Mouse (Mus musculus) spleen, postnatal 36 days (tissue): ENCODE data around the gene Rtraf.

Experiments
- DNase-seq, 2 experiments: peaks; one replicate each; pipeline ENCODE4 v3.0.0; 2022; ENCODE audit warnings: low spot score in 2 of 2, mixed read lengths in 1 of 2

Gene Rtraf

DNA sequence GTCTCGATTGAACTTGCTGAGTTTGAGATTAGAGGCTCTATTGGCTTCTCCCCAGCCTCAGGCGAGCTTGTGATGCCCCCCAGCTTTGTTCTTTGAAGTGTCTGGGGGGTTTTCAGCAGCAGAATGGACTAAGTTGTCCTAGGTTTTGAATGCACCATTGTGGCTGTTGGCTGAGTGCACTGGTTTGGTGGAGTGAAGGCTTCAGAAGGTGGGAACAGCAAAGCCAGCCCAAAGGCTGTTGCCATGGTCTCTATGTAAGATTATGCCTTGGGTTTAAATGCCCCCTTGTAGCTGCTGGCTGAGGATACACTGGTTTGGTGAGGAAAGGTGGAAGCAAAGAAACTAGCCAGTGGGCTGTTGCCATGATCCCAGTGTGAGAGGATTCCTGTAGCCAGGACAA is 23.1 kb downstream of the Rtraf start:
- DNase-seq, result no peak

DNA sequence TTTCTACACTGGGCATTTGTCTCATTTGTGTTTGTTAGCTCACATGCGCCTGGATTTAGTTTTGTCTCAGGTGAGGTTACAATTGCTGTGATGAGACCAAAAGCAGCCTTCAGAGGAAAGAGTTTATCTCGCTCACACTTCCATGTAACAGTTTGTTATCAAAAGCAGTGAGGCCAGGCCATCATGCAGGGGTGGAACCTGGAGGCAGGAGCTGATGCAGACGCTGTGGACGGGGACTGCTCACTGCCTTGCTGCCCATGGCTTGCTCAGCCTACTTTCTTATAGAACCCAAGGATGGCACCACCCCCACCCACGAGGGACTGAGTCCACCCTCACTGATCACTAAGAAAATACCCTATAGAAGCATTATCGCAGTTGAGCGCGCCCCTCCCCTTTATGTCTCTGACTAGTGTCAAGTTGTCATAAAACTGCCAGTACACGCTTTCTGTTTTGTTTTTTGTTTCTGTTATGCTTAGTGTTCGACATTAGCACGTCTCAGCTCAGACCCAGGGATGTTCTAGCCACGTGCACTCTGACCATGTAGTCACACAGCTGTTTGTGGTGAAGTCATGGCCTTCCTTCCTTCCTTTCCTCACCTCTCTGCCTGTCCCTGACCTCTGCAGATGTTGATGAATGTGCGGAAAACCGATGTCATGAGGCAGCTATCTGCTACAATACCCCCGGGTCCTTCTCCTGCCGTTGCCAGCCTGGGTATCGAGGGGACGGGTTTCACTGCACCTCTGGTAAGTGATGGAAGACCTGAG is 26.9 kb downstream of the Rtraf start:
- no peak for DNase-seq

DNA sequence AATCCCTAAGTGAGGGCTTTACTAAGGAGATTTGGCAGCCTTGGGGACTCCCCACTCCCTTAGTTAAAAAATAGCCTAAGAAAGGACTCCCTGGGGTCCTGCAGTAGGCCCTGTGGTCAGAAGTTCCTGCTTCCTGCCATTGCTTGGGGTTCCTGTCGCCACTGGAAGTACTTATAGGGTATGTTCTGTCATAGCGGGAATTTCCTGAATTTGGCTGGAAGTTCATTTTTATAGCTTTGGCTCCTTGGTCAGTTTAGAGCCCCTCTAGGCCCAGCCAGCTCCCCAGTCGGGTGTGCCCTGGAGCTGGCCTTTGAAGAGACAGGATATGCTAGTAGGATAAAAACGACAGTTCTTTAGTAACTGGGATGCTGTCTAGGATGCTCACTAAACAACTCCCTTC is 28.7 kb downstream of the Rtraf start:
- DNase-seq, result no peak

DNA sequence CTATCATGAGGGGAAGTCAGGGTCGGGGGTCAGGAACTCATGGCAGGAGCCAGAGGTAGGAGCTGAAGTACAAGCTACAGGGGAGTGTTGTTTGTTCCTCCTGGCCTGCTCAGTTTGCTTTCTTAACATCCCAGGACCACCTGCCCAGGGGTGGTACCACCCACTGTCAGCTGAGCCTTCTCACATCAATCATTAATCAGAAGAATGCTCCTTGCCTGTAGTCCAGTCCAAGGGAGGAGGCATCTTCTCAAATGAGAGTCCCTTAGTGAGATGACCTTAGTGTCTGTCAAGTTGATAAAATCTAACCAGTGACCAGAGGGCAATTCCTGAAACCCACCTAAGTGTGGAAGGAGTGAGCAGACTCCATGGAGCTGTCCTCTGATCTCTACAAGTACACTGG is 35.2 kb downstream of the Rtraf start:
- DNase-seq, result no peak

DNA sequence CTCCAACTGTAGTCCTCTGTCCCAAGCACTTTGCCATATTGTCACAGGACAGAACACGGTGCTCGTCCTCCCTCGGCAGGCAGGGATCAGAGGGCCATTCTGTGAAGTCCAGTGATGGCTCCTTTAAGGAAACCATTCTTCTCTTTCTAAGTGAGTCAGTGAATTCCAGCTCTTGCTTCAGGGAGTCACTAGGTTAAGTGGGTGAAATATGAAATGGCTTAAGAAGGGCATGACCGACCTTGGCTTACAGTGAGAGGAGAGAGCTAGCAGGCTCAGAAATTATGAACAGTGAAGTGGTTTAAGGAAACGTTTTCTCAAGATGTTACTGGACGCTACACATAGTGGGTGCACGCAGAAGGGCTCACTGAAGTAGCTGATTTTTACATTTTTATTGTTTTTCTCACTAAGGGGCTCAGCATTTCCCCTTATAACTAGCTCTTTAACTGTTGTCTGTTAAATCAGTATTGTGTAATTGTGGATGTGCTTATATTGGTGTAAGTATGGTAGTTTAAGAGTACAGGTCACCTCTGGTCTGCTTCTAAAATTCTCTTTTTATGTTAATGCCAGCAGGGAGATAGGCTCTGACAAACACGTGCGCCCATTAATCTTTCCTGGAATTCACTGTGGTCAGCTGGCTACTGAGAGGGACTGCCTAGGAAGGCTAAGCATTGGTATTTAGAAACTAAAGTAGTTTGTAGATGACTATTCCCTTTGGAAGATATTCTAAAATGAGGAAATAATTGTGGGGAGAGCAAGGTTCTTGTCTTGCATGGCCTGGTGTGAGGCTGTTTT is 37.6 kb downstream of the Rtraf start:
- DNase-seq, result no peak

DNA sequence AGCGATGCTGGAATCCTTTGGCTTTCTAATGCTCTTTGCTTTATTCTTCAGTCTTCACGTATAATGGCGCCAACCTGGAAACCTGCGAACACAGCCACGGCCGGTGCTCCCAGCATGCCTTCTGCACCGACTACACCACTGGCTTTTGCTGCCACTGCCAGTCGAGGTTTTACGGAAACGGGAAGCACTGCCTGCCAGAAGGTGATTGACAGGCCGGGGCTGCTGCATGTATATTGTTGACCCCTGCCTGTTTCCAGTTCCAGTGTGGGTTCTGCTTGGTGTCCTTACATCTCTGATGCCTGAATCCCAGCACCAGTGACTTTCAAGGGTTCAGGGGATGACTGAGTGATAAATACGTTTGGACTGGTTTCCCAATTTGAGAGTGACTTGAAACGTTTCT is 45.7 kb downstream of the Rtraf start:
- DNase-seq, result no peak

DNA sequence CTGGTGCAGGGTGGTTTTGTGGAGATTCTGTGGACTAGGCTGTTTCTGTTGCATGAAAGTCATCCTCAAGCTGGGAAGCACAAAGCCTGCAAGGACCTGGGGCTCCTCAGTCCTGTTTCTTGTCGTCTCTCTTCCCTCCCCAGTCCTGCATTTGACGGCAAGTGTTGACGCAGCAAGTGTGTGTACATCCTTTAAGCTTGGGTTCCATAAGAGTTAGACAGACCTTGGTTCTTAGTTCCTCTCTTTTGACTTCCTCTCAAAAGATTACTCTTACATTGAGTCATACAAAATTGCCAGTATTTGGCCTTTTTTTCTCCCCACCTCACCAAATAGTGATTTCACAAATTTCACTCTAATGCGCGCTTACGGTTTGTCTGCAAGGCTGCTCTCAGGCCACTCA is 46.3 kb downstream of the Rtraf start:
- no peak for DNase-seq

DNA sequence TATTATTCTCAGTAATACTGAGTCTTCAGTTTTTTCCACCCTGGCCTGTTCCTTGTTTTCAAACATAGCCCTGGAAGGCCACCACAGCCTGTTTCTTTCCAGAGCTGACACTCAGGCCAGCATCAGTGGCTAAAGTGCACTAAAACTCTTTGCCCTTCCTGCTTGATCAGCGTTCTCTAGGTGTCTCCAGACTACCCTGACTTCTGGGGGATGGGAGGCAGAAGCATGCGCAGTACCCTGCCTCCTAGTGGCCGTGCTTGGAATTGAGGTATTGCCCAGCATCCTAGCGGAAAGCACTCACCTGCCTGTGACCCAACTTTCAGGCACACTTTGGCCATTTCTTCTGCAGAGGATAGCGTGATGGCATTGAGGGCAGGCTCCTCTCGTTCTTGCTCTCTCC is 46.7 kb downstream of the Rtraf start:
- no peak for DNase-seq

DNA sequence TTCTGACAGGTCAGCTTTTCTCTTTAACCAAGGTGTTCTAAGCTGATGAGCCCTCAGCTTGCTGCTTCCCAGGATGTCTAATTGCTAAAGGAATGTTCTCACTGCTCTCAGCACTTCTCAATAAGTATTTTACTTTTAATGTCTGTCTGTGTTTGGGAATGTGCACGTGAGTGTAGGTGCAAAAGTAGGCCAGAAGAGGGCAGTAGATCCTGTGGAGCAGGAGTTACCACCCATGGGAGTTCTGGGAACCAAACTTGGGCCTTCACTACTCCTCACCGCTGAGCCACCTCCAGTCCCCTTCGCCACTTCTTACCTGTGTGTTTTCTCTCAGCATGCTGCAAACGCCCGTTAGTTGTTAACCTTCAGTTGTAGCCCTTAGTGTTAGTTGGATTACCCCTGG is 47.4 kb downstream of the Rtraf start:
- DNase-seq, result no peak

DNA sequence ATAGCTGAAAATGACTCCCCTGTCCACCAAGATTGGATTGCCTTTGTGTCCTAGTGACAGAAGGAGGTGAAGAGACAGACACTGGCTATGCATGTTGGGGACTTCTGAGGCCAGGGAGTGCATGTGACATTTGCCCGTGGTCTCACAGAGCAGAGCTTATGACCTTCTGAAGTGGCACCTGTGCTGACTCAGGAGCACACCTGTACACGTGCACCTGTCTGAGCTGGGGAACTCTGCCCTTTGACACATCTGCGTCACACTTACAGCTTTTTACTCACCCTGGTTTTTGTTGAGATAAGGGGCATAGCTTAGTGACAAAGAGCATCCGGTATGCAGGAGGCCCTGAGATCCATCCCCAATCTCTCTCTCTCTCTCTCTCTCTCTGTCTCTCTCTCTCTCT is 48.1 kb downstream of the Rtraf start:
- DNase-seq, result no peak

DNA sequence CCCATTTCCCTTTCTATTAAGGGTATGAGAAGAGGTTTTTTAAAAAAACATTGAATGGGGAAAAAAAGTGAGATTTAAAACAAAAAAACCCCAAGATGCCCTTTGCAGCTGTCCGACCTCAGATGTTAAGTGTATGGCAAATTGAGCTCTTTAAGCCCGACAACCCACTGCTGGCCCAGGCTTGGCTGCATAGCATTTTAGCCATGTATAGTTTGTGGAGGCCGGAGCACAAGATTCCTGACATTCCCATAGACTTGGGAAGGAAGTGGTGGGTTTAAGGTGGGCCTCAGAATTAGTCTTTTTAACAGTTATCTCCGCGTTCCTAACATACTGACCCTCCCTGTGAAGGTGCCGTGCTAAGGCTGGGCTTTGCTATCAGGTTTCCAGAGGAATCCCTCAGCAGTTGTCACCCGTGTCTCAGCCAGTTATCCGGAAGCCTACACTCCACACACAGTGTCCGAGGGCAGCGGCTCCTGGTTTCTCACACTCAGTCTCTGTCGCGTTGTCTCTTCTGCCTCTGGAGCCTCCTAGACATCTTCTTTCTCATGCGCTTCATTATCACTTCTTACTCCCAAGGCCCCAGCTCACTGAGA is 49.5 kb downstream of the Rtraf start:
- no peak for DNase-seq

DNA sequence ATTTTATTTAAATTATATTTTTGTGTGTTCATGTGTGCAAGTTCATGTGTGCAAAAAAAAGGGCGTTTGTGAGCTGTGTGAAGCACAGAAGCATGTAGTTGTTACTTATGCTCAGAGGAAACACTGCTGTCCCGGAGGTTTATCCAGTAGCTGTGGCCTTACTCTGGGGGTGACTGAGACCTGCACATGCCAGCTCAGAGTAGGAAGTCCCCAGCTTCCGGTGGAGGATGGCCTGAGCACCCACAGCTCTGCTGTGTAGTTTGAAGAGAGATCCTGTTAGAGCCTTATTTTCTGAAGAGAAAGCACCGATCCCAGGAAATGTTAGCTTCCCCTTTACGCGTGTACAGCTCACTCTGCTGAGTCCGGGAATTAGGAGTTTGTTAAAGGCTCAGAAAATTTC is 52.5 kb downstream of the Rtraf start:
- DNase-seq, result peak in 1 of 2 experiments; percentile 14

DNA sequence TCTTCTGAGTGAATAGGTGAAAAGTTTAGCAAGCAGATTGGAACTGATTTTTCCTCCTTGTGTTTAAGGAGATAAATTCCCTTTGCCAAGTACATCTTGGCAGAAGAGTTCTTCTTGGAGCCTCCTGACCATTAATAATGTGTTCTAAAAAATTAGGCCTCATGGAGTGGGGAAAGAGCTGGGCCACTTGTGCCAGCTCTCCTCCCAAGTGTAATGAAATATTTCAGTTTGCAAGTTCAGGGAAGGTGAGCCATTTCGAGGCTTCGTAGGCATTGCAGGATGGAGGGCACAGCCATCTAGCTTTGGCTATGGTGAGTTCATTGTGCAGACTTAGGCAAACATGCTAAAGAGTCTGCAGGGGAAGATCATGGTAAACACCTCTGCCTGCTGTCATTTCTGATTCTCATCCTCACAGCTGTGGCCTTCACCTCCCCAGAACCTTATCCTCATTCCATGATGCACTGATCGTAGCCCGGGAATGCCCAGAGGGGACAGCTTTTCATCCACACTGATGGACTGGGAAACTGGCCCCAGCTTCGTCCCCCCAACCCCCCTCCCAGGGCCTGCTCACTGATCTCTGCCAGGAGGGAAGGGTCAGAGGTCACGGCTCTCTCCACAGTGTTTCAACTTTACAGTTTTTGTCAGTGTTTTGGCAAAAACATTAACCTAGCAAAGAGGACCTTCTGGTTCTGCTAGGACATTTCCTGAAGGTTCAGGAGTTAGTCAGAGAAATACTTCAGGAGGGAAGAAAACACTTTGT is 54.0 kb downstream of the Rtraf start:
- DNase-seq, result no peak

DNA sequence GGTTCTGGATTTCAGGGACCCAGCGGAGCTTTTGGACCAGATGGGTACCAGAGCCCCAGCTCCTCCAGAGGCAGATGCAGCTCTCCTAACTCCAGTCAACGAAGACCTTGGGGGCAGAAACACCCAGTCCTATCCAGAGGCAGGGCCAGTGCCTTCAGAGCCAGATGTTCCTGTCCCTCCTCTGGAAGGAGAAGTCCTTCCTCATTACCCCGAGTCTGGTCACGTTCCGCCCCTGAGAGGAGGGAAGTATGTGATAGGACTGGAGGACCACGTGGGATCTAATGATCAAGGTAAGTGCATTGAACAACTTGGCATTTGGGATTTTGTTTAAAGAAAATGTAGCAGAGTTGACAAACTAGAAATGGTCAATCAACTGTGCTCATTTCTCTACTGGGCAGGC is 55.0 kb downstream of the Rtraf start:
- DNase-seq, result no peak

DNA sequence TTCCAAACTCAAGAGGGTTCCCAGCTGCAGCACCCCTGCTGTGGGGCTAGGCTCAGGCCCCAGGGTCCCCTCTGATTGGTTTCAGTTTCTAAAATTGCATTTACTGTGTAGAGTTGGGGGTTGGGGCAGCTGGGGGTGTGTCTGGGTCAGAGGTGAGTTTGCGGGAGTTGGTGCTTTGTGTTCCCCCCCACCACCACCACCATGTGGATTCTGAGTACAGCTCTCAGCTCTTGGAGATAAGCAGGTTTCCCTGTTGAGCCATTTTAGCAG is 57.3 kb downstream of the Rtraf start:
- DNase-seq, result no peak

DNA sequence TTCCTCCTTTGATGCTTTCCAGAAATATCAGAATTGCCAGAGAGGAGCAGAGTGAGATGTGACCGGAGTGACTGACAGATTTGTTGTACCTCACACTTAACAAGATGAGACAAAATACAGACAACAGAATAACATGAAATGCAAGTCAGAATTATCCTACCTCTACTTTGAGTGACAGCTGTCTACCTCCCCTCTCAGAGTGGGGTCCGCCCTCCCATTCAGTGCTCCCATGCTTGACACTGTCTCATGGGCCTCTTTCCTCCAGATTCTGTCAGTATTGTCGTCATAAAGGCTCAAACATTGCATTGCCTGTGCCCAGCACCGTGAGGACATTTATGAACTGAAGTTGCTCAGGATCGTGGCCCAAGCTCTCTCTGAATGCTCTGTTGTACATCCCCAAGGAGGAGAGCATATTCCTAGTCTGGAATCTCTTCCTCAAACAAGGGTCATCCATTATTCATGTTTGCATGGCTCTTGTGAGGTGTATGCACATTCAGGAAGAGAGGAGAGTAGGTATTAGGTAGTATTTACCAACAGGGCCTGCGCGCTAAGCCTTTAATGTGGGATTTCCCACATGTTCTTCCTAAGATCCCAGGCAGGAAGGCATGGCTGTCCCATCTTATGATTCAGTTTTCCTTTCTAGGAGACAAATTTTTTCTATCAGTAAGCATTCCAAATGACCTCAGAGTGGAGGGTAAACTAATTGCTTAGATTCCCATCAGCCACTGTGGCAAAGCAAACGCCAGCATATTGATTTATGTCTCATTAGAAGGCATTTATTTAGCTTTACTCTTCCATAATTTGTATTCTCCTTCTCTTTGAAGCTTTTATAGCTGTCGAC is 57.9 kb downstream of the Rtraf start:
- no peak for DNase-seq

DNA sequence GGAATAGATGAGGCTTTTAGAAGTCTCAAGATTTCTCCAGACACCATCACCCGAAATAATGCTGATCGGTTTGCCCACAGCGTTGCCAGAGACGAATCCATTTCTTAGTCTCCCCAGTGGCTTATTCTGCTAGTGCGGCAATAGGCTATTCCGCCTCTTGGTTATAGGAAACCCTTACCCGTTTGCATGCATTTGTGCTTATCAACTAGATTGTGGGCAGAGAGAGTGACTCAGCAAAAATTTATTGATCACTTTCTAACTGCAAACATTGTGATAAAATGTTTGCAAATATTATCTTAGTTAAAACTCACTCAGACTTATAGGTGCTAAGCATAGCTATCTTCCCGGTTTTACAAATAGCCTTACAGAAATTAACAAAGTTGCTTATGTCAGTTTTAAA is 59.3 kb downstream of the Rtraf start:
- DNase-seq, result no peak

DNA sequence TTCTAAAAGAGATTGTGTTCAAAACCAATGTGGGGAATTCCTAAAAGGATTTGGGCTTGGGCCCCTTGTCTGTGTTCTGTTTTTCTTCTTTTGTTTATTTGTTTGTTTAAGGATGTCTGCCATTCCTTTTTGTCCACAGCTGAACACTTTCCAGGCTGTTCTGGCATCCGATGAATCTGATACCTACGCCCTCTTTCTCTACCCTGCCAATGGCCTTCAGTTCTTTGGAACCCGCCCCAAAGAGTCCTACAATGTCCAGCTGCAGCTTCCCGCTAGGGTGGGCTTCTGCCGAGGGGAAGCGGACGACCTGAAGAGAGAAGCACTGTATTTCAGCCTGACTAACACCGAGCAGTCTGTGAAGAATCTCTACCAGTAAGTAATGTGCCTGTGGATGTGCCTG is 60.1 kb downstream of the Rtraf start:
- no peak for DNase-seq

DNA sequence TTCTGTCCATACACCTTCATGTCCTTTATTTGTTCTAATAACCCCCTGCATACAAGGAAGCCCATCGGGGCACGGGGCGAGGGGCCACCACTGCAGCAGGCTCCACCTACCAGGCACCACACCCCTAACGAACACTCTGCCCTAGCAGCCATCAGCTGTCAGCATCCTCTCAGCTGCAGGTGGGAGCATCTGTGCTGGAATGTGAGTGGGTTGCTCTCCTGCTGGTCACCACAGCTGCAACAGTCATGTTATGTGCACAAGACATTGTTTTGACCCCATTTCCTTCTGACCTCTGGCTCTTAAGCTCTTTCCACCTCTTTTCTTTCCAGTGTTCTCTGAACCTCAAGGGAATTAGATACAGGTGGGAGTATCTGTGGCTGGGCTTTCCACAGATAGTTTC is 61.6 kb downstream of the Rtraf start:
- DNase-seq, result no peak
